Comparison of ENCODE assay signal across 9 mouse cellular contexts in the genomic region with DNA sequence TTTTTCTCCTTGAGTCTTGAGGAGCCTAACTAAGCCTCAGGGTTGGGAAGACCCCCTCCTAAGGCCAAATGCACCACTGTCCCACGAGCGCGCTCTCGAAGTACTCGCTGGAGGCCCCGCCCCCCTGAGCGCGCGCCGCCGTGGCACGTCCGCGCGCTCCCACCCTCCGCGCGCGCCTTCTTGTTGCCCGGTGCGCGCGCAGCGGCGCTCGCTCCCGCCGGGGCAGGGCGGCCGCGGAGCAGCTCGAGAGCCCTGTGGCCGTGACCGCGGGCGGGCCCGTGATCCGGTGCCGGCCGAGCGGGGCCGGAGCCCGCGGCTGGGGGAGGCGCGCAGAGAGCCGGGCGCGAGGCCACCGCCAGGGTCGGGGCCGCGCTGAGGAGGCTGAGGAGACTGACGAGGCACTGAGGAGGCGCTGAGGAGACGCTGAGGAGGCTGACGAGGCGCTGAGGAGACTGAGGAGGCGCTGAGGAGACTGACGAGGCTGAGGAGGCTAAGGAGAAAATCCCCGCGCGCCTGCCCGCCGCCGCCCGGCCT. TPM values are rescaled to one million over a fixed set of nuclear protein-coding genes. Genes with fewer than 3 reads are reported as not detected.
DNase-seq lines count a peak whose midpoint lies in the region; ATAC-seq and TF ChIP-seq lines count a peak whose summit lies in the region.
"Had no signal": no experiment of that assay in that cellular context is flagged by ENCODE, and none has a peak within 500 bp of the region (broad histone marks: within the 10 kb centered on the region; RNA-seq: fewer than 3 reads in every experiment).

Gene Dip2c, plus strand, starts transcription at position 207 of the 534 bp plus-strand sequence.

- H3K9ac ChIP-seq in heart, embryonic 13.5 days, result peak within 1 kb of the TSS; percentile 98
- H3K9ac ChIP-seq in kidney, postnatal 0 days (ENCODE audit: low read depth, low read length), result peak within 1 kb of the TSS; percentile 95
- peak within 1 kb of the TSS; percentile 99 for H3K9ac ChIP-seq in liver, adult 2 months (ENCODE audit: low read depth, low read length)

- H3K4me2 ChIP-seq in heart, embryonic 13.5 days, result peak within 1 kb of the TSS; percentile 89
- peak within 1 kb of the TSS; percentile 83 for H3K4me2 ChIP-seq in kidney, postnatal 0 days (ENCODE audit: low read length)

- under 1% methylated on average over 58 of the region's 67 CpGs for WGBS in heart, embryonic 13.5 days
- under 1% methylated on average over 67 of the region's 67 CpGs for WGBS in kidney, postnatal 0 days
- under 1% methylated on average over 57 of the region's 67 CpGs for whole genome bisulfite sequencing in liver, adult 2 months

- peak; percentile 91 for DNase-seq in 3134 (ENCODE audit: extremely low read depth, insufficient read length, low spot score)
- peak; percentile 92 for DNase-seq in kidney, postnatal 0 days (ENCODE audit: low spot score)
- peak; percentile 54 for DNase-seq in liver, adult 2 months (ENCODE audit: extremely low read depth, low read depth, low spot score)
- peak; percentile 77 for DNase-seq in naive thymus-derived CD4-positive, alpha-beta T cell, adult 2 months (ENCODE audit: low read depth)
- DNase-seq in splenic B cell, adult 2 months (ENCODE audit: low read depth, low spot score), result peak; percentile 69

- no peak for TF ChIP-seq POLR2A in bone marrow macrophage, adult 2 months (IDR thresholded peaks at IDR 0.05; ENCODE audit: borderline replicate concordance, low read depth, low read length)
- TF ChIP-seq POLR2A in embryonic fibroblast, embryonic 13.5 days (IDR thresholded peaks at IDR 0.05; ENCODE audit: low read depth, low read length), result peak; percentile 51; the same call in 1 of the 2 replicates
- 0 out of 2 replicates have a peak, but pooled peaks have one; percentile 13 for TF ChIP-seq POLR2A in liver, adult 2 months (IDR thresholded peaks at IDR 0.05; ENCODE audit: extremely low read depth, insufficient read depth, low read length)

- H3K27ac ChIP-seq in bone marrow macrophage, adult 2 months (ENCODE audit: insufficient read depth, low read depth, low read length), result peak within 1 kb of the TSS; percentile 67
- peak within 1 kb of the TSS; percentile 98 for H3K27ac ChIP-seq in embryonic fibroblast, embryonic 13.5 days (ENCODE audit: insufficient read depth, low read length)
- H3K27ac ChIP-seq in heart, embryonic 13.5 days (replicated peaks), result peak within 1 kb of the TSS; percentile 95
- peak within 1 kb of the TSS; percentile 94 for H3K27ac ChIP-seq in kidney, postnatal 0 days
- H3K27ac ChIP-seq in liver, adult 2 months (replicated peaks; ENCODE audit: insufficient read depth, low read depth, low read length), result peak within 1 kb of the TSS; percentile 95

- H3K27me3 ChIP-seq in heart, embryonic 13.5 days (replicated peaks), result no peaks in the 10 kb centered on the region; the same call in 1 of the 2 replicates
- no peaks in the 10 kb centered on the region for H3K27me3 ChIP-seq in kidney, postnatal 0 days (ENCODE audit: insufficient read depth, low read length)
- H3K27me3 ChIP-seq in liver, adult 2 months (ENCODE audit: control insufficient read depth, insufficient read depth, low read length), result no peaks in the 10 kb centered on the region
- H3K27me3 ChIP-seq in splenic B cell, adult 2 months (ENCODE audit: control insufficient read depth, insufficient read depth, low read length, poor library complexity, severe bottlenecking), result no peaks in the 10 kb centered on the region
- H3K27me3 ChIP-seq: CH12.LX had no signal

- H3K4me3 ChIP-seq in bone marrow macrophage, adult 2 months (ENCODE audit: insufficient read depth, low read length), result peak within 1 kb of the TSS; percentile 86
- peak within 1 kb of the TSS; percentile 52 for H3K4me3 ChIP-seq in embryonic fibroblast, embryonic 13.5 days (ENCODE audit: insufficient read depth, low read length)
- H3K4me3 ChIP-seq in heart, embryonic 13.5 days, result peak within 1 kb of the TSS; percentile 84
- peak within 1 kb of the TSS; percentile 96 for H3K4me3 ChIP-seq in kidney, postnatal 0 days (replicated peaks; ENCODE audit: low read depth, low read length)
- peak within 1 kb of the TSS; percentile 96 for H3K4me3 ChIP-seq in liver, adult 2 months (ENCODE audit: insufficient read depth, low read depth, low read length)

- peak; percentile 76 for ATAC-seq in heart, embryonic 13.5 days (ENCODE audit: extremely low read depth, insufficient number of reproducible peaks, low FRiP score, low TSS enrichment)
- ATAC-seq in kidney, postnatal 0 days (replicated peaks; ENCODE audit: low FRiP score, low read depth), result peak; percentile 97

- H3K36me3 ChIP-seq in heart, embryonic 13.5 days, result no peaks in the 10 kb centered on the region
- no peaks in the 10 kb centered on the region for H3K36me3 ChIP-seq in kidney, postnatal 0 days (ENCODE audit: insufficient read depth, low read length)
- no peaks in the 10 kb centered on the region for H3K36me3 ChIP-seq in liver, adult 2 months (ENCODE audit: control insufficient read depth, insufficient read depth, low read length)
- no peaks in the 10 kb centered on the region for H3K36me3 ChIP-seq in splenic B cell, adult 2 months (ENCODE audit: control insufficient read depth, insufficient read depth, low read length, poor library complexity, severe bottlenecking)

- H3K79me2 ChIP-seq in liver, adult 2 months (ENCODE audit: control insufficient read depth, insufficient read depth, low read length), result peaks cover 13% of the 10 kb centered on the region; the same call in 1 of the 2 replicates

- no peak for TF ChIP-seq CTCF in bone marrow macrophage, adult 2 months (IDR thresholded peaks at IDR 0.05; ENCODE audit: low read depth, low read length)
- TF ChIP-seq CTCF in embryonic fibroblast, embryonic 13.5 days (IDR thresholded peaks at IDR 0.05; ENCODE audit: borderline replicate concordance, insufficient read depth, low read length), result 0 out of 2 replicates have a peak, but pooled peaks have one; percentile 26
- TF ChIP-seq CTCF in kidney, postnatal 0 days (IDR thresholded peaks at IDR 0.05; ENCODE audit: low read depth), result peak; percentile 12; the same call in 1 of the 2 replicates
- TF ChIP-seq CTCF in liver, adult 2 months (IDR thresholded peaks at IDR 0.05; ENCODE audit: low read depth, low read length), result no peak

- H3K4me1 ChIP-seq in bone marrow macrophage, adult 2 months (ENCODE audit: control insufficient read depth, insufficient read depth, low read length), result peaks cover 11% of the 10 kb centered on the region
- H3K4me1 ChIP-seq in embryonic fibroblast, embryonic 13.5 days (ENCODE audit: control insufficient read depth, insufficient read depth, low read length), result peaks cover 6% of the 10 kb centered on the region; the same call in 1 of the 2 replicates
- H3K4me1 ChIP-seq in heart, embryonic 13.5 days, result peaks cover 19% of the 10 kb centered on the region
- H3K4me1 ChIP-seq in kidney, postnatal 0 days (replicated peaks; ENCODE audit: insufficient read depth, low read length), result peaks cover 5% of the 10 kb centered on the region; the same call in 1 of the 2 replicates
- peaks cover 11% of the 10 kb centered on the region; the same call in 1 of the 2 replicates for H3K4me1 ChIP-seq in liver, adult 2 months (ENCODE audit: control insufficient read depth, insufficient read depth, low read length)

- H3K9me3 ChIP-seq in heart, embryonic 13.5 days, result no peaks in the 10 kb centered on the region
- H3K9me3 ChIP-seq in kidney, postnatal 0 days (replicated peaks; ENCODE audit: low read length), result no peaks in the 10 kb centered on the region

RNA-seq across cellular contexts. Expression of gene Dip2c, which starts in this region (rescaled TPM):
- polyA plus RNA-seq in bone marrow macrophage, adult 2 months (2012; ENCODE audit: insufficient read depth, insufficient read length, missing spikeins), result 1.5 and 2.1 TPM in 2 replicates
- polyA plus RNA-seq in embryonic fibroblast, embryonic 13.5 days (2011; ENCODE audit: insufficient read length, low read depth, missing spikeins), result 15.2 and 17.9 TPM in 2 replicates
- polyA plus RNA-seq in heart, embryonic 13.5 days (2015; fragmentation: Nextera tagmentation; extraction: Ambion mirVana), result 4.2 TPM in 2 replicates
- polyA plus RNA-seq in kidney, postnatal 0 days (2015; fragmentation: Nextera tagmentation; extraction: Ambion mirVana), result 3.8 TPM in 2 replicates
- total RNA-seq in liver, adult 2 months (2014; rRNA removed), result 10.7 and 12.9 TPM in 2 replicates
- 4.0 and 4.7 TPM in 2 replicates for polyA plus RNA-seq in liver, adult 2 months (2012; rRNA removed)

Comparison
In these comparisons a context has a peak if more than half of its experiments do, and no peak if none do; other contexts are left out.
1. Peak in every context shown above with its lines: DNase-seq, ATAC-seq, H3K4me3 ChIP-seq and H3K27ac ChIP-seq.
2. CTCF ChIP-seq: peak in embryonic fibroblast, embryonic 13.5 days (single experiment) and kidney, postnatal 0 days (single experiment); none in bone marrow macrophage, adult 2 months (single experiment) and liver, adult 2 months (single experiment).